Mouse (Mus musculus): ENCODE results near the gene Drg1.
A peak's percentile ranks its signal among the peaks of the same experiment; 100 is the strongest.
"Not testable (repeated sequence)": the region's sequence is repeated elsewhere in the genome, so short reads cannot be mapped to it uniquely, and the experiment has no call there.

Gene Drg1

DNA sequence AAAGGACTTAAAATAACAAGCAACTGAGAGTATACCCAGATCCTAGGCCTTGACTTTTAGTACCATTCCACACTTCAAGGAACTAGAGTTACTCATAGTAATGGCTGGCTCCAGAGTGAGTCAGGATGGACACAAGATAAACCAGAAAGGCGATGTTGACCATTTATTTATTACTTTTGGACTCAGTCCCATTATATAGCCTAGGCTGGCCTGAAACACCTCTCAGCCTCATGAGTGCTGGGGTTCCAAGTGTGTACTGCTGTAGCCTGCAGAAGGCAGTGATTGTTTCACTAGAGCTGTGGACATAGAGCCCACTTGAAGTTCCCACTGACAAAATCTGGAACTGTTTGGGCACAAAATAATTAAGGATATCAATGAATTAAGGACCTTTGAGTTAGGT lies 53.7 kb downstream of the Drg1 start:
- DNase-seq (ENCODE audit: low spot score in 2 of 2), result no peak

DNA sequence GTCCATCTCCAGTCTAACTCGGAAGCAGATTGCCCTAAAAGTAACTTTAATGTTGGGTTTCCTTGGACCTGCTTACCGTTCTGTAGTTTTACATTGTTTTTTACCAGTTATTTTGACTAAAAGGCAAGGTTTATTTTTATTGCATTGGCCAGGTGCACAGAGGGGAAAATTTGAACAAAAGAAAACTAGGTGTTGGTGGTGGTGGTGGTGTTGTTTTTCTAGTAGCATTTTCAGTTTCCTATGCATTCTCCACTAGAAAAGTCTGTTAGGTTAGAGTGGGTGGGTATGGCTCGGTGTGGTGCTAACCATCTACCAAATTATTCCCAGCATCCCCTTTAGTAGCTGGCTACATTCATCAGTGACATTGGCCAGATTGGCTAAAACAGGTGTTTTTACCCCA lies 59.4 kb downstream of the Drg1 start:
- no peak for DNase-seq (ENCODE audit: low spot score in 2 of 2)

- DNase-seq (ENCODE audit: low spot score in 2 of 2), result no peak
These were observed 61.0 kb downstream of the Drg1 start for GRCm38 (mm10) chr11:3205207-3205606.

DNA sequence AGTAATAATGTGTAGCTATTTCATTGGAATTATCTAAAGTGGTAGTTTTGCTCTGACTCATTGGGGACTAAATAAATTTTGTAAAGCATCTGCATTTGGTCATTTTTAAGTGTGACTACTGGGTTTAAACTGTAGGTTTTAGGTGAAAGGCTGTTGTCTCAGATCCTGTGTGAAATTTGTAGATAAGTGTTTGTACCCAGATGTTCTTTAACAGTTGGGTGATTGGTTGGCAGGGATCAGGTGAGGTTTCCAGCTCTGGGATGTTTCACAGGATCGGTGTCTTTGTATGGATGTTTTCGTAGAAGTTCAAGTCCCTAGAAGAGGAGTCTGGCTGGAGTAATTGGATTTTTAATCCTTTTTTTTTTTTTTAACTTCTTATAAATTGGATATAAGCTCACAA lies 62.4 kb downstream of the Drg1 start:
- DNase-seq (ENCODE audit: low spot score in 2 of 2), result no peak

- peak; percentile 36 to 37 for DNase-seq (ENCODE audit: low spot score in 2 of 2)
These were observed 63.3 kb downstream of the Drg1 start for GRCm38 (mm10) chr11:3202781-3203441.

DNA sequence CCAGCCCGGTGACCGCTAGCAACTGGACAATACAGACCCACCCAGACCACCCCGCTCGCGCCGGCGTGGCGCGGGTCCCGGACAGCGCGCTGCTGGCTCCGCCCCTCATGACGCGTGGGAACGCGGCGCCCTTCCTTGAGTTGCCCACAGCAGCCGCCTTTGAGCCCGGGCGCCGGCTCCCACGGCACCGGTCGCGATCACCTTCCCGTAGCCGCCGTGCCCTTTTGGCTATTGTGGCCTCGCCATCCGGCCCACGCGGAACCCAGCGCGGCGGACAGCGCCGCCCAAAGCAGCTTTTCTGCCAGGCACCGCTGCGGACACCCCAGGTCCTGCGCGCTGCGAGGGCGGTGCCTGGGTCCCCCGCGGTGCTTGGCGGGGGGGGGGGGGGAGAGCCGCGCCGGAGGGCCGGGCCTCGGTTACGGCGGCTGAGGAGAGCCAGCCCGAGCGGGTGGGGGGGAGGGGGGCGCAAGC lies 63.9 kb downstream of the Drg1 start, which contains the start of gene Eif4enif1:
Eif4enif1 (plus strand) TSS at position 162 of the 471 bp plus-strand sequence.
- peak; percentile 85 to 95 for DNase-seq (ENCODE audit: low spot score in 2 of 2)

- DNase-seq (ENCODE audit: low spot score in 2 of 2), result no peak
These were observed 64.6 kb downstream of the Drg1 start for GRCm38 (mm10) chr11:3201326-3202230.

- DNase-seq (ENCODE audit: low spot score in 2 of 2), result not testable (repeated sequence)
These were observed 65.6 kb downstream of the Drg1 start for GRCm38 (mm10) chr11:3200636-3201035.

GRCm38 (mm10) chr11:3193363-3193762 lies 72.9 kb downstream of the Drg1 start, which contains the start of gene Sfi1:
Gene Sfi1 (minus strand): TSS chr11:3193463.
- DNase-seq (ENCODE audit: low spot score in 2 of 2), result no peak

- DNase-seq (ENCODE audit: low spot score in 2 of 2), result not testable (repeated sequence)
These were observed 83.5 kb downstream of the Drg1 start for GRCm38 (mm10) chr11:3182707-3183106.

GRCm38 (mm10) chr11:3181971-3182370 lies 84.2 kb downstream of the Drg1 start:
- not testable (repeated sequence) for DNase-seq (ENCODE audit: low spot score in 2 of 2)

- DNase-seq (ENCODE audit: low spot score in 2 of 2), result peak; percentile 34 to 59
These were observed 85.0 kb downstream of the Drg1 start for GRCm38 (mm10) chr11:3181250-3181649.

- DNase-seq (ENCODE audit: low spot score in 2 of 2), result not testable (repeated sequence)
These were observed 85.6 kb downstream of the Drg1 start for GRCm38 (mm10) chr11:3180510-3181160.

GRCm38 (mm10) chr11:3179726-3180092 lies 86.5 kb downstream of the Drg1 start:
- DNase-seq (ENCODE audit: low spot score in 2 of 2), result not testable (repeated sequence)

DNA sequence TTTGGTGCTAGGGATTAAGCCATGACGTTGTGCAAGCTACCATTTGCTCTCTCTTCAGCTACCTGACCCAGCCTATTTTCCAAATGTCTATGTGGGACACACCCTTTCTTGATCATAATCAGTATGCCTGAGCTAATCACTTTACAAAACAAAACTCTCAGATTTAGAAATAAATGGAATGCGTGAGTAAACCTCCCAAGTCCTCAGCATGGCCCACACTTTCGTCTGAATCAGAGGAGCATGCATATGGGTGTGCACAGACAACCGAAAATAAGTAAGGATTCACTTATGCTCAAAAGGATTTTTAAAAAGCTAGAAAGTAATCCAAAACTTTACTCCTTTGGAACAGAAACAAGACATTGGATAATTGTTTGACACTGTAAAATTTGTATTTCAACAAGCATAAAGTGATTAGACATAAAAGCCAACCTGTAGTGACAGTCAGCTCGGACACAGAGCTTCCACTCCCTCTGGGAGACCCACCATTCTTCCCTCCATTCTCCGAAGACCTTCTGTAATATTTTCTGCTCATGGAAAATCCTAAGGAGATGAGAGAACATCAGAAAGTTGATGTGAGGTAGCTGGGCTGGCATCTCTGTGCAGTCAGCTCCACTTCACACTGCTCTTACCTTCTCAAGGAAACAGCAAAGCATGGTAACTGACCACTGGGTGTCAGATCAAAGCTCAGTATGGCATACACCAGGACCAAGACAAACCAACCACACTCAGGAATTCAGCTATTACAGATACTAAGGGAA lies 87.1 kb downstream of the Drg1 start:
- DNase-seq (ENCODE audit: low spot score in 2 of 2), result not testable (repeated sequence)

DNA sequence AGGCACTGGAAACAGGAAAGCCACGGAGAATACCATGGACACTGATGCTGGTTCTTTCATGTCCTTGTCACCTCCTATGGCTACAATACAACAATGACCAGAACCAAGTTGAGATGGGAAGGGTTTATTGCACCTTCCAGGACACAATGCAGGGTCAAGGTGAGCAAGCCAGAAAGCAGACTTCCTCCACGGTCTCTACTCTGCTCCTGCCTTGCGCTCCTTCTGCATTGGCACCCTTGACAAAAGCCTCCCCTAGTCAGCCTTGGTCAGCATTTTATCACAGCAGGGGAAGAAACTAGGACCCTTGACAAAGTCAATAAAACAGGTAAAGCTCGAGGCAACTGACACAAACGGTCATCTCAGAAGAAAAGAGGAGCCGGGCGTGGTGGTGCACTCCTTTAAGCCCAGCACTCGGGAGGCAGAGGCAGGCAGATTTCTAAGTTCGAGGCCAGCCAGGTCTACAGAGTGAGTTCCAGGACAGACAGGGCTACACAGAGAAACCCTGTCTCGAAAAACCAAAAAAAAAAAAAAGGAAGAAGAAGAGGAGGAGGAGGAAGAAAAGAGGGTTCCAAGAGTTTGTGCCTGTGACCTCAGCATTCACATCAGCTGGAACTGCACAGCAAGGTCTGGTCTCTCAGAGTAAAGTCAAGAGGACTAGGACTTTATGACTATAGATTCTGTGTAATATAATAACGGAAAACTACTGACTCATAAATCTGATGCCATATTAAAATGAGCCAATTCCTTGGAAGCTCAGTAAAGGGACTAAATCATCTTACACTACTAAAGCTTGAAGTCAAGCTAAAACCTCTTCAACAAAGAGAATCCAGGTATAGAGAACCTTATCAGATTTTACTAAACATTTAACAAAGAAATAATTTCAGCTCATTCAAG lies 92.5 kb downstream of the Drg1 start:
- DNase-seq (ENCODE audit: low spot score in 2 of 2), result peak in 1 of 2 experiments; percentile 46

DNA sequence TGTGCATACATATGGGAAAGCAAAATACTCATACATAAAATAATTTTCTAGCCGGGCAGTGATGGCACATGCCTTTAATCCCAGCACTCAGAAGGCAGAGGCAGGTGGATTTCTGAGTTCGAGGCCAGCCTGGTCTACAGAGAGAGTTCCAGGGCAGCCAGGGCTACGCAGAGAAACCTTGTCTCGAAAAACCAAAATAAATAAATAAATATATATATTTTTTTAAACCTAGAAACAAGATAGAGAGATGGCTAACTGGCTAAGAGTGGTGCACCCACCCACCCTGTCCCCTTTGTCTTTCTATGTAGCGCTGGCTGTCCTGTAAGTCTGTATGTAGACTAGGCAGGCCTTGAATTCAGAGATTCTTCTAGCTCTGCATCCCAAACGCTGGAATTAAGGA lies 93.7 kb downstream of the Drg1 start:
- not testable (repeated sequence) for DNase-seq (ENCODE audit: low spot score in 2 of 2)

DNA sequence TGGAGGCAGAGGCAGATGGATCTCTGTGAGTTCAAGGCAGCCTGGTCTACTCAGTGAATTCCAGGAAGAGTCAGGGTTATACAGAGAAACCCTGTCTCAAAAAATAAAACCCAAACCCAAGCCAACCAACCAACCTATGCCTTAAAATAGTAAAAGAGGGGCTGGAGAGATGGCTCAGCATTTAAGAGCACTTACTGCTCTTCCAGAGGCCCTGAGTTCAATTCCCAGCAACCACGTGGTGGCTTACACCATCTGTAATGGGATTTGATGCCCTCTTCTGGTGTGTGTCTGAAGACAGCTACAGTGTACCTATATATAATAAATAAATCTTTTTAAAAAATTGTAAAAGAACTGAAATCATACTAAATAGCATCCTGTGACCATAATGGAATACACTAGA lies 94.3 kb downstream of the Drg1 start:
- DNase-seq (ENCODE audit: low spot score in 2 of 2), result peak in 1 of 2 experiments; percentile 44

DNA sequence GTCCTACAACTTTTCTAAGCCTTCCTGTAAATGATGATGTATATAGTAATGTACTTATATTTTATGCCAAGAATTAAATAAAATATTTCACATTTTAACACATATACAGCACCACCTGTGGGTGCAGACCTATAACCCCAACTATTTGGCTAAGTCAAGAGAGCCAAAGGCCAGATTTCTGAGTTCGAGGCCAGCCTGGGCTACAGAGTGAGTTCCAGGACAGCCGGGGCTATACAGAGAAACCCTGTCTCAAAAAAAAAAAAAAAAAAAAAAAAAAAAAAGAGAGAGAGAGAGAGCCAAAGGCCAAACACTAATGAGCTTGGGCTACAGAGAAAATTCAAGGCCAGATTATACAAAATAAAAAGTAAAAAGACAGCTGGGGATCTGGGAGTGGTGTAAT lies 97.2 kb downstream of the Drg1 start:
- DNase-seq (ENCODE audit: low spot score in 2 of 2), result not testable (repeated sequence)

DNA sequence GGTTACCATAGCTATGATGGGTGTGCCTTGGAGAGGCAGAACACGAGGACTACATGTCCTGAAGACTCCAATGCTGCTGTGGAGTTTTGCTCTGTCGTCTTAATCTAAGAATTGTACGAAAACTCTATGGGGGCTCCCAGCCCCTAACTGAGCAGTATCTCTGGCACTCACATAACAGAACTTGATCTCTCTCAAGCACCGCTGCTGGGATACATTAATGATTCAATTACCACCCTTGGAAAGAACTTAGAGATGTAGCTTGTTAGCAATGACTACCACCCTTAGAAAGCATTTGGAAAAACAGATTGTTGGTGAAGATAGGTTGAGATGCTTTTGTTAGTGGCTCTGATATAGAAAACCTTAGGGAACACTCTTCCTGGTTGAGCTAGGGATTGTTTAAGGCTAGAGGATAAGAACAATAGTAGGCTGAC lies 98.6 kb downstream of the Drg1 start:
- peak in 1 of 2 experiments; percentile 40 for DNase-seq (ENCODE audit: low spot score in 2 of 2)
